Comparison of ENCODE assay signal across 32 mouse cellular contexts in genomic region chr7:117406336-117406735, GRCm38 (mm10). TPM values are rescaled to one million over a fixed set of nuclear protein-coding genes. Genes with fewer than 3 reads are reported as not detected.
DNase-seq lines count a peak whose midpoint lies in the region; ATAC-seq and TF ChIP-seq lines count a peak whose summit lies in the region.
"Had no signal": no experiment of that assay in that cellular context is flagged by ENCODE, and none has a peak within 500 bp of the region (broad histone marks: within the 10 kb centered on the region; RNA-seq: fewer than 3 reads in every experiment).

No protein-coding gene starts in this region.

- no peaks in the 10 kb centered on the region for H3K36me3 ChIP-seq in heart, embryonic 14.5 days (ENCODE audit: control insufficient read depth, insufficient read depth, low read length)
- no peaks in the 10 kb centered on the region for H3K36me3 ChIP-seq in liver, embryonic 15.5 days (replicated peaks)
- 0 out of 2 replicates have a peak, but pooled peaks cover 2% of the 10 kb centered on the region for H3K36me3 ChIP-seq in splenic B cell, adult 2 months (ENCODE audit: control insufficient read depth, insufficient read depth, low read length, poor library complexity, severe bottlenecking)
- no peaks in the 10 kb centered on the region for H3K36me3 ChIP-seq in stomach, postnatal 0 days (ENCODE audit: control insufficient read depth, insufficient read depth, low read length)
- H3K36me3 ChIP-seq: embryonic facial prominence, embryonic 13.5 days; heart, embryonic 13.5 days; lung, embryonic 15.5 days; neural tube, embryonic 15.5 days; stomach, embryonic 15.5 days had no signal

- H3K27ac ChIP-seq in heart, embryonic 14.5 days (replicated peaks in 1 of 2; ENCODE audit: control insufficient read depth in 1 of 2, insufficient read depth in 1 of 2, low read depth in 2 of 2, low read length in 2 of 2): 0 out of 4 replicates have a peak overlapping the region, but pooled peaks of 1 of the 2 experiments have one; percentile 3
- no peak overlapping the region for H3K27ac ChIP-seq in liver, embryonic 15.5 days (replicated peaks)
- H3K27ac ChIP-seq in stomach, postnatal 0 days (replicated peaks): no peak overlapping the region
- H3K27ac ChIP-seq: embryonic facial prominence, embryonic 13.5 days; forebrain, embryonic 13.5 days; heart, embryonic 13.5 days; hindbrain, postnatal 0 days; layer of hippocampus, adult 2 months; left cerebral cortex, adult 2 months; lung, embryonic 15.5 days; neural tube, embryonic 15.5 days; stomach, embryonic 15.5 days had no signal

- H3K4me3 ChIP-seq in heart, embryonic 14.5 days (ENCODE audit: control insufficient read depth in 1 of 2, insufficient read depth in 1 of 2, low read depth in 1 of 2, low read length in 2 of 2): no peak overlapping the region
- no peak overlapping the region for H3K4me3 ChIP-seq in liver, embryonic 15.5 days (replicated peaks)
- H3K4me3 ChIP-seq in stomach, postnatal 0 days (ENCODE audit: low read depth, low read length): no peak overlapping the region
- H3K4me3 ChIP-seq: embryonic facial prominence, embryonic 13.5 days; erythroblast, embryonic 14.5 days; forebrain, embryonic 13.5 days; heart, embryonic 13.5 days; layer of hippocampus, adult 2 months; left cerebral cortex, adult 2 months; lung, embryonic 15.5 days; neural tube, embryonic 15.5 days; stomach, embryonic 15.5 days had no signal

- no peak for TF ChIP-seq CTCF in stomach, postnatal 0 days (IDR thresholded peaks at IDR 0.05; ENCODE audit: low read depth)

- no peak for TF ChIP-seq EP300 in stomach, postnatal 0 days (optimal IDR thresholded peaks at IDR 0.05)

- intact Hi-C loops in heart, postnatal 14 days (cut with DNase I): no loop called here

- DNase-seq in heart, postnatal 14 days: no peak
- peak; percentile 40 for DNase-seq in splenic B cell, adult 2 months (ENCODE audit: low read depth, low spot score)
- DNase-seq in adrenal gland, postnatal 36 days: no peak
- no peak for DNase-seq in lung, postnatal 25 days (ENCODE audit: low spot score)
- no peak for DNase-seq in stomach, postnatal 0 days (ENCODE audit: low spot score)
- DNase-seq: adrenal gland, adult 2 months; cerebellum, adult 18-20 months; cerebellum, postnatal 14 days; embryo, embryonic 11 days; gastrocnemius, postnatal 10 days; kidney, adult 9 months; kidney, postnatal 25 days; lung, postnatal 4 days; right cerebral cortex, adult 18-20 months; right cerebral cortex, postnatal 4 days; thymus, adult 18-20 months; thymus, postnatal 36 days had no signal

- 0 out of 2 replicates have a peak, but pooled peaks have one; percentile 21 for ATAC-seq in heart, embryonic 14.5 days (ENCODE audit: insufficient number of reproducible peaks, insufficient read depth, low FRiP score, low read depth)
- ATAC-seq in hematopoietic stem cell, adult 5-6 weeks (replicated peaks in 1 of 2; ENCODE audit: insufficient read depth in 1 of 2, low FRiP score in 2 of 2, low TSS enrichment in 1 of 2, low read depth in 1 of 2, poor library complexity in 2 of 2, severe bottlenecking in 2 of 2): peak; percentile 75
- ATAC-seq in liver, embryonic 15.5 days (ENCODE audit: insufficient read depth): peak; percentile 64; the same call in 1 of the 2 replicates
- ATAC-seq in stomach, postnatal 0 days (ENCODE audit: low FRiP score, low TSS enrichment): no peak
- ATAC-seq: forebrain, embryonic 13.5 days; hindbrain, postnatal 0 days; intestine, embryonic 16.5 days had no signal

- no peaks in the 10 kb centered on the region for H3K27me3 ChIP-seq in heart, embryonic 14.5 days (ENCODE audit: control insufficient read depth, insufficient read depth, low read length)
- H3K27me3 ChIP-seq in liver, embryonic 15.5 days: no peaks in the 10 kb centered on the region
- H3K27me3 ChIP-seq in splenic B cell, adult 2 months (ENCODE audit: control insufficient read depth, insufficient read depth, low read length, poor library complexity, severe bottlenecking): no peaks in the 10 kb centered on the region
- no peaks in the 10 kb centered on the region for H3K27me3 ChIP-seq in stomach, postnatal 0 days (ENCODE audit: control insufficient read depth, insufficient read depth, low read length)
- H3K27me3 ChIP-seq: embryonic facial prominence, embryonic 13.5 days; forebrain, embryonic 13.5 days; heart, embryonic 13.5 days; lung, embryonic 15.5 days; neural tube, embryonic 15.5 days; stomach, embryonic 15.5 days had no signal

- peaks cover 4 to 11% of the 10 kb centered on the region in 2 experiments; a peak in 2 of 4 replicates for H3K4me1 ChIP-seq in heart, embryonic 14.5 days (ENCODE audit: control insufficient read depth in 2 of 2, insufficient read depth in 2 of 2, low read length in 2 of 2)
- peaks cover 19% of the 10 kb centered on the region; the same call in 1 of the 2 replicates for H3K4me1 ChIP-seq in liver, embryonic 15.5 days (replicated peaks)
- no peaks in the 10 kb centered on the region for H3K4me1 ChIP-seq in stomach, postnatal 0 days (replicated peaks; ENCODE audit: control insufficient read depth, insufficient read depth)
- H3K4me1 ChIP-seq: embryonic facial prominence, embryonic 13.5 days; neural tube, embryonic 15.5 days; stomach, embryonic 15.5 days had no signal

- no peaks in the 10 kb centered on the region for H3K9me3 ChIP-seq in heart, embryonic 14.5 days (ENCODE audit: control insufficient read depth, low read length)
- no peaks in the 10 kb centered on the region for H3K9me3 ChIP-seq in liver, embryonic 15.5 days (replicated peaks)
- H3K9me3 ChIP-seq in stomach, postnatal 0 days (ENCODE audit: control insufficient read depth, low read length): no peaks in the 10 kb centered on the region
- H3K9me3 ChIP-seq: embryonic facial prominence, embryonic 13.5 days; forebrain, embryonic 13.5 days; heart, embryonic 13.5 days; lung, embryonic 15.5 days; neural tube, embryonic 15.5 days; stomach, embryonic 15.5 days had no signal

- H3K4me2 ChIP-seq in heart, embryonic 14.5 days (ENCODE audit: low read length): no peak overlapping the region
- no peak overlapping the region for H3K4me2 ChIP-seq in liver, embryonic 15.5 days
- H3K4me2 ChIP-seq in stomach, postnatal 0 days (replicated peaks; ENCODE audit: low read depth): no peak overlapping the region
- H3K4me2 ChIP-seq: embryonic facial prominence, embryonic 13.5 days; forebrain, embryonic 13.5 days; heart, embryonic 13.5 days; lung, embryonic 15.5 days; midbrain, embryonic 11.5 days; neural tube, embryonic 15.5 days; stomach, embryonic 15.5 days had no signal

- 2% methylated on average over 3 of the region's 3 CpGs for WGBS in heart, embryonic 14.5 days
- WGBS in liver, embryonic 15.5 days (ENCODE audit: insufficient replicate concordance): 10% methylated on average over 3 of the region's 3 CpGs
- 69% methylated on average over 3 of the region's 3 CpGs for WGBS in stomach, postnatal 0 days

- H3K9ac ChIP-seq in heart, embryonic 14.5 days (ENCODE audit: low read length): no peak overlapping the region
- H3K9ac ChIP-seq in liver, embryonic 15.5 days: no peak overlapping the region
- no peak overlapping the region for H3K9ac ChIP-seq in stomach, postnatal 0 days (ENCODE audit: low read length)
- H3K9ac ChIP-seq: embryonic facial prominence, embryonic 13.5 days; forebrain, embryonic 13.5 days; heart, embryonic 13.5 days; lung, embryonic 15.5 days; neural tube, embryonic 15.5 days; stomach, embryonic 15.5 days had no signal

RNA-seq across cellular contexts. Expression of gene Xylt1, which starts 25.6 kb away (rescaled TPM):
- 1.6 and 2.0 TPM in 2 replicates for polyA plus RNA-seq in heart, embryonic 14.5 days (2014; fragmentation: Nextera tagmentation; extraction: Ambion mirVana)
- 1 to 10 TPM; 3.9 to 4.3 TPM for total RNA-seq in heart, postnatal 14 days (2021)
- total RNA-seq in hematopoietic stem cell, adult 5-6 weeks (2017): 11.2 and 15.2 TPM in 2 replicates
- 0.24 and 0.32 TPM in 2 replicates for polyA plus RNA-seq in liver, embryonic 15.5 days (2015; fragmentation: Nextera tagmentation; extraction: Ambion mirVana)
- 1 to 10 TPM; 4.9 to 8.2 TPM for total RNA-seq in adrenal gland, postnatal 36 days (2021)
- polyA plus RNA-seq in stomach, postnatal 0 days (2015; fragmentation: Nextera tagmentation; extraction: Ambion mirVana): 0.36 TPM in 2 replicates
